Mouse (Mus musculus) neutrophil, adult 5-6 weeks (primary cell): Measurements from ENCODE around the gene Arfgap1. TPM values are rescaled to one million over a fixed set of nuclear protein-coding genes. Genes with fewer than 3 reads are reported as not detected.
A peak's percentile ranks its signal among the peaks of the same experiment; 100 is the strongest.

ENCODE experiments used
- ATAC-seq: fragments of 151-379, 151-347 bp; 2 replicates; pipeline ENCODE4 v1.8.0; 2017; ENCODE audit warnings: mild to moderate bottlenecking, moderate TSS enrichment; ENCODE audit not compliant: insufficient number of reproducible peaks, poor library complexity, low FRiP score, severe bottlenecking; ENCODE audit errors: extremely low read depth
- total RNA-seq: library from RNA; stranded (forward); fragments of 200-1000 nt; gene quantifications from 2 replicates; pipeline ENCODE4 v1.2.3, GENCODE M21; 2017

Gene Arfgap1
- 53.9 and 65.8 TPM in 2 replicates for total RNA-seq

DNA sequence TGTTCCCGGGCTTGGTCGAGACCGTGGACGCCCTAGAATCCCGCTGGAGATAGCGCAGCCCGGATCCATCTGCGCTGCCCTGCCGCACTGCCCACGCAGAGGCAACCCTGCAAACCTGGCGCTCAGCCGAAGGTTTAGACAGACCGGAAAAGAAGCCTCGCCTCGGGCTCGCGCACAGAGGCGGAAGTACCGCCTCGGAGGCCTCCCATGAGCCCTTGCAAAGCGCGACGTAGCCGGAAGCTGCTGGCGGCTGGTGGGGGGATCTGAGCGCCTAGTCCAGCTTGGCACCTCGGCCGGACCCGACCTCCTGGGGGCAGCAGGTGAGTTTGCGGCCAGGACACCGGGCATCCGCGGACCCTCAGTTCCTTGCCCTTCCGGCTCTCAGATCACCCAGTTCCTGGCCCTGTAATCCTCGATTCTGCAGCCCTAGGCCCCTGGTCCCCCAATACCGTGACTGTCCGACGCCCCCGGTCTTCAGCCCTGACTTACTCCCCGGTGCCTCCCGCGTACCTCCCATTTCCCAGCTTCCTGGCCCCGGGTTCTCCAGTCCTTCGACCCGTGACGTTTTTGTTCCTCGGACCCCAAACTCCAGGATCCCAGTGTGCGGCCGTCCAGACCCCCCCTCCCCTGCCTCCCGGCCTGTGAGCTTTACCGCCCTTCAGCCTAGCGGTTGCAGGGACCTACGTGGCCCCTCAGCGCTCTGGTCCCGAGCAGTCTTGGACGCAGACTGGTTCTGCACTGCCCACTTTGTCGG lies at the start of gene Arfgap1:
TSS of gene Arfgap1 (plus strand) at position 216 of the 754 bp plus-strand sequence.
- ATAC-seq, result peak; percentile 85

DNA sequence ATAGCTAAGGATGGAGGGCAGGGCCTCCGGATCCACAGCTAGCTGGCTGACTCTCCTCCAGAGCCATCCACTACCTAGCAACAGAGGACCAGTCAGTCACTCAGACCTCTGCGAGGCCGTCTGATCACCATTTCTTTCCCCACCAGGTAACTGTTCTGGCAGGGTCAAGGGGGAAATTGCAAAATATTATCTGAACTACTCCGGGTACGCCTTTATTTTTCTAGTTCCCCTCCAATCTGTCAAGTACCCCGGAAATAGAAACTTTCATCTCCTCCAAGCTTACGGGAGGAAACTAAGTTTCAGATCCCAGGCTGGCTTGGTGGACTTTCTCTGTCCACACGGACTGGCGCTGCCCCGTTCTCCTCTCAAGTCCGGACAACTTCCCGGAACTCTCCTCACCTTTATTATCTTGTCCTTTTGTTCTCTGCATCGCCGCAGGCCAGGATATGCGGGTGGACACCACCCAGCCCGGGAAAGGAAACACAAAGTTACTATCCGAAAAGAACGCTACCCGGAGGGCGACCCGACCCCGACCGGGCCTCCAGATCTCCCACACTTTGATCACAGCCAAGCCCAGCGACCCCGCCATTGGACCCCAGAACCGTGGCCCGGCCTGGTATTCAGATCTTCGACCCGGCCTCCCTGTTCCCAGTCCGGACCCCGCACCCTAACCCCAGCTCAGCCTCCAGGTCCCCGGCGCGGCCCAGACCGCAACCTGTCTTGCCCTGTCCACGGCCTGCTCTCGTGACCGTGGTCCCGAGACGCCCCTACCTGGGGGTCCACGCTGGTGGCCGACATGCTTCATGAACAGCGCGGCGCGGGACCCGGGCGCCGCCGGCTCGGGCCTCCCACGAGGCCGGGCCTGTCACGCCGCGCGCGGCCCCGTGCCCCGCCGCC lies 46.9 kb upstream of the Arfgap1 start:
- no peak for ATAC-seq

DNA sequence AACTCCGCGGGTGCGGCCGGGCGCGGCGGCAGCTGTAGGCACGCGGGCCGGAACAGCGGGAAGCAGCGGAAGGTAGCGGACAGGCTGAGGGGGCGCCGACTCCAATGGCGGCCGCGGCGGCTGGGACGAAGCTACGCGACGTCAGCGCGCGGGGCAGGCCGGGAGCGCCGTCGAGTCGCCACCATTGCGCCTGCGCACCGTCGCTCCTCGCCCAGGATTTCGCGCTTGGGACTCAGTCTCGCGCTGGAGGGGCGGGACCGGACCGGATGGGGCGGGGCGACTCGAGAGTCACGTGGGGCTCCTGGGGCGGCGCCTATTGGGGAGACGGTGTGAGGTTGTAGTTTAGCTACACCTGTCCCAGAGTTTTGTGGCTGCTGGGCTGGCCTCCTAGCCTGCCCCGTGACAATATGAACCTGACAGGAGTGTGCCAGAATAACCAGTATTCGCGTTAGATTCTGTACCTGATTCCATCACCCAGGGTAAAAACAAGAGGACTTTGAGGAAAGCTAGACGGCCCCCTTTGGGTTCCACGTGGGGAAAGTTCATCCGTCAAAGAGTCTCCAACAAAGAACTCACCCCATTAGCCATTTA lies 46.1 kb upstream of the Arfgap1 start, which contains the start of gene Ythdf1:
TSS of gene Ythdf1 (minus strand) at position 140 of the 591 bp plus-strand sequence.
- peak; percentile 80 for ATAC-seq

DNA sequence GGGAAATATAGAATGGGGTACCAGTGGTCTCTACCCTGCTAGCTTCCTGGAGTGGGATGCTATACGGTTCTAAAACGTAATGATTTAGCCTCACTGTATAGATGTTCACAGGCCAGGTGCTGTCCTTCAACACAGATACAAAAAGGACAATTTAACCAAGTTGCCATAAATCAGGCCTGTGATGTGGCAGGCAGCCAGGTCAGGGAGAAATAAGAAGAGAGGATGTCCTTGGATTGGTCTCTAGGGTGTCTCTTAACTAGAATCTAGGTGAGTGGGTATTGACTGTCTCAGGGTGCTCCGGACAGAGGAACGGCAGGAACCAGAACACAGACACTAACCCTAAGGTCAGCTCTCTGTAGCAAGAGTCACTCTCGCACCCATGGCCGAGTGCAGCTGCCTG lies 44.3 kb upstream of the Arfgap1 start:
- no peak for ATAC-seq

DNA sequence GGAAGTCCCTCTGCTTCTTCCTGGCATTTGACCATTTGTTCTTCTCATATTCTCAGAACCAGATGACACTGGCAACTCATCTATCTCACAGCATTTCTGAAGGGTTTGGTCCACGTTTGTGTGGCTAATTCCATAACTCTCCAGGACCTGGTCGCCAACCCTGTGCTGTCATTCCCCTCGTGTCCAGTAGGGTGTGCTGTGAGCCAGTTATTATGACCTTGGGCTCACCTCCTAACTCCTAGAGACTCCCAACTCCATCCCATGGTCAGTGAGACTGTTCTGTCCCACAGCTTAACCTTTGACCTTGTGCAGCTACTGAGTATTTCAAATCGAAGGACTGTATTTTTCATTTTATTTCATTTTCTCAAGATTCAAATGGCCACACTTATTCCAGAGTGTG lies 41.8 kb upstream of the Arfgap1 start:
- ATAC-seq, result peak; percentile 55

DNA sequence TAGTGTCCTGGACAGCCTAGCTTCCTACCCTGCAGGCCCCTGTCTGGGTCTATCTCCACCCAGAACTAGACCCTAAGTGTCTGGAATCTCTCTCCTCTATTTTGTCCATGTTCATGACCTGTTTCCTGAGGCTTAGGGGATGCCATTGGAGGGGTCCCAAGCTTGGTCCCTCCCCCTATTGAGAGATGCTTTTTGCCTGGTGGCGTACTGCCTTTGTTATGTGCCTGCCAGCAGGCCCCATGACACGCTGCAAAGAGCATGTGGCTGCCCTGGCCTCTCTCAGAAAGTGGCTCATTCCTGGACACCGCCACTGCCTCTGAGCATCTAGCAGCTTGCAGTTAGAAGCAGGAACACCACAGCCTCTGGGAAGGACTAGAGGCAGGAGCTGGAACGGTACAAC lies 38.3 kb upstream of the Arfgap1 start, which contains the start of gene Birc7:
TSS of gene Birc7 (plus strand) at position 301 of the 400 bp plus-strand sequence.
- no peak for ATAC-seq

DNA sequence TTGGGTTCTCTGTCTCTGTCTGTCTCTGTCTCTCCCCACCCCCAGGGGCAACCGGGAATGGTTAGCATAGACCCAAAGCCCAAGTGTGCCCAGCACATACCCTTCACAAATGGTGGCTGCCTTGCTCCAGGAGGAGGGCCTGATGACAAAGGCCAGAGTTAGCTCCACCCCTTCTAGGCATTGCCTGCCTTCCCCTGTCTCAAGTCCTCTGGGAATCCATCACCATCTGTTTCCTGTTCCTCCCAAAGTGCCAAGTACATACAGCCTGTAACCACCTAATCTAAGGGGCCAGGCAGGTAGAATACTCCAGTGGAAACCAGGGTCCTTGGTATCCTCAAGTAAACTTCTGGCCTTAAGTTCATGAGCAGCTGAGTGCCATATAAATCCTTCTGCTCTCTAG lies 34.6 kb upstream of the Arfgap1 start:
- no peak for ATAC-seq

DNA sequence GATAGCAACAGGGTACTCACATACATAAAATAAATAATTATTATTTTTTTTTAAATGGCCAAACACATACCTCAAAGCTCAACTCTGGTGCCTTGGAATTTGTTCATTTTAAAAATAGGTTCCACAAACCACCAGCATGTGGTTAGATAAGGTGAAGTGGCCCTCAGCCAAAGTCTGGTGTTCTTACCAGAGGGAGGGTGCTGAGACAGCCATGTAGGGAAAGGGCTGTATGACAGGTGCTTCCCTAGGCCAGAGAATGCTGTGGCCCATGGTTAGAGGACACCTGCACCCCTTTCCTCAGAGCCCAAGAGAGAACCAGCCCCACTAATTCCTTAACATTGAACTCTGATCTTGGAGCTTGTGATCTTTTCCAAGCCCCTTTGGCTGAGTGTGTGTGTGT lies 26.8 kb upstream of the Arfgap1 start:
- ATAC-seq, result no peak

DNA sequence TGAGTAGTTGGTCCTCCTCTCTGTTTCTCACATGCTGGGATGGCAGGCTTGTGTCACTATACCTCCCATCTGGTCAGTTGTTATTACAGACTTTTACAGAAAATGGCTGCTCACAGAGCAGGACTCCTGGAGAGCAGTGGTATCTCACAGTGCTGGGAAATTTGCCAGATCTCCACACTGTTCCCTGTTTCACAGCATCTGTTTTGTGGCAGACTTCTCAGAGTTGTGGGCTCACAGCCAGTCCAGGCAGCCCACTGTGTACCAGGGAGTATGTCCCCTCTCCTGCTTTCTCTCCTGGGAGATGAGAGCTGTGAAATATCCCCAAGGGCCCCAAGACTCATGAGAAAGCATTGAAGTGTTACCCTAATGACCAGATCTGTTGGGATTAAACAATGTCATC lies 25.2 kb upstream of the Arfgap1 start:
- no peak for ATAC-seq

DNA sequence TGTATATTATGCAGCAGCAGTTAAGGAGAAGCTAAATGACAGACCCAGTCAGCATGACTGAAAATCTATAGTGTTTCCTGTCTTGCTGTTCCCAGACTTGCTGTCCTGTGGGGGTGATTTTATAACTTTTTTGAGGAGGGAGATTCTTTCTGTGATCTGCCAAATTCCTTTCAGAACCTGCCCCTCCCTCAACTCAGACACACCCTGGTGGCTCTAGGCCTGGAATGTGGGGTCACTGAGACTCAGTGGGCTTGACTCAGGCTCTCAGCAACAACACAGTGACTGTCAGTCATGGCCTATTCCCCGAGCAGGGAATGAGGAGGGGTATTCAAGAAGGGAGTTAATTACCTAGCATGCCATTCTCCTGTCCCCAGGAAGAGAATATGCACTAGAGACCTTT lies 17.1 kb upstream of the Arfgap1 start:
- ATAC-seq, result no peak

DNA sequence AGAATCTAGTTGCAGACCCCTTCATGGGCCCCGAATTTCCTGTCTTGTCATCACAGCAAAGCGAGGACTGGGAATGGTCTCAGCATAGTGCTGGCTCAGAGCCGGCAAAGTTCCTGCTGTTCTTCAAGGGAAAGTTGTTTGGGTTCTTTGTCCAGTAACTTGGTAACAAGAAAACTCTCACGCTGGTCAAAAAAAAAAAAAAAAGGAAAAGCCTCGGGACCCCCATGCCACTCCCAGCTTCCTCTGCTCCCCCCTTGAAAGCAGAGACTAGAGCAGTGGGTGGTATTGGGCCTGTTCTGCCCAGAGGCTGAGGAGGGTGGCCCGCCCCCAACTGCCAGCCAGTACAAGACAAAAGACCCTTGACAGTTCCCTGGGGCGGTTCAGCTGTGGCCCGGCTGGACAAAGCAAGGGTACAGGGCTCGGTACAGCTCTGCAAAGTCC lies 14.3 kb upstream of the Arfgap1 start:
- no peak for ATAC-seq

DNA sequence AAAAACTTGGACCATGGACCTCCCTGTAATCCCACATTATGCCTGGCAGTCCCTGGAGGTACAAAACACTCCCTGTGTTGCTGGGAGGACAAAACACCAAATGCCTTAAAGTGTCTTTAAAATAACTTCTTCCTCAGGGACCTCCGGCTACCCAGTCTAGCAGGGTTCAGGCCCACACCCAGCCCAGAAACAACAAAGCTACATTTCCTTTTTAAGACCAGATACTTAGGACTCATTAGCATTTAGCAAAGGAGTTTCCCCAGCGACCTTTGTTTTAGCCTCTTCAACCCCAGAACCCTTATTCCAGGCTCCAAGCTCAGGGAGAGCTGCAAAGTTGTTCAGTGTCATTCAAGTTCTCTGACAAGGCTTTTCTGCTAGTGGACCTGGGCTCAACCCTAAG lies 13.4 kb upstream of the Arfgap1 start:
- no peak for ATAC-seq

DNA sequence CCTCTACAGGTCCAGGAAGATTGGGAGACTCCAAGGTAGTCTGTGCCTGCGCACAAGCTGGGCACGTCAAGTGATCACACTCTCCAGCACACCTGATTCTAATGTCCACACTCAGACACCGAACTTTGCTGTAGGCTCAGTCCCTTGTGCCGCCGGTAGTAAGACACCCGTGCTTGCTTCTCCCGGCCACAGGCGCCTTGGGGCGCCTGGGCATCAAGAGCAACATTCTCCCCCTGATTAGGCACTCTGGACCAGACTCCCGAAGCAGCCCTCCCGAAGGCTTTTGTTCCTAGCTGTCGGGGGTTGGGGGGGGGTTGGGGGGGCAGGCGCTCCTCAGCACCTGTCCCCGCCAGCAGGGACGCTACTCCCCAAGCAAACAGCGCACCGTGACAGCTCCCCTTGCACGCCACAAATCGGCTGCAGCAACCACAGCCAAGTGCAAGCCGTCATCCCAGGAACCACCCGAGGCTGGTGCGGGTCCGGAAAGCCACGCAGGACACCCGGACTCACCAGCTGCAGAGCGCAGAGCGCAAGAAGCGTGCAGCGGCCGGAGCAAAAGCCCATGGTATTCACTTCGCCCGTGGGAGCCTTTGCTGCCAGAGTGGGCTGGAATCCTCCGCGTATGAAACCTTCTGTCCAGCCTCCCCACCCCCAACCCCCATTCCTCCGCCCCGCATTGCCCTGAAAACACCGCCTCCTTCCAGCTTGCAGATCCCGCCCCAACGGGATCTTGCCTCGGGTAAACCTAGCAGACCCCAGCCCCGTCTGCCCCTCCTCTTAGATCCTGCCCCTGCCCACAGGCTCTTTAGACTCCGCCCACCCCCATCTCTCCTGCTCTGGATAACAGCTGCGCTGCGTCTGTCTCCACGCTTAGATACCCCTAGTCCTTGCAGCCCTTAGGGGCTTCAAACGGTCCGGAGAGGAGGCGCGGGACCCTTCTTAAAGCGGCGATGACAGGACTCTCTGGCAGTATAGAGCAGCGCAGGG lies 12.7 kb upstream of the Arfgap1 start, which contains the start of gene Nkain4:
TSS of gene Nkain4 (minus strand) at position 639 of the 987 bp plus-strand sequence.
- no peak for ATAC-seq

DNA sequence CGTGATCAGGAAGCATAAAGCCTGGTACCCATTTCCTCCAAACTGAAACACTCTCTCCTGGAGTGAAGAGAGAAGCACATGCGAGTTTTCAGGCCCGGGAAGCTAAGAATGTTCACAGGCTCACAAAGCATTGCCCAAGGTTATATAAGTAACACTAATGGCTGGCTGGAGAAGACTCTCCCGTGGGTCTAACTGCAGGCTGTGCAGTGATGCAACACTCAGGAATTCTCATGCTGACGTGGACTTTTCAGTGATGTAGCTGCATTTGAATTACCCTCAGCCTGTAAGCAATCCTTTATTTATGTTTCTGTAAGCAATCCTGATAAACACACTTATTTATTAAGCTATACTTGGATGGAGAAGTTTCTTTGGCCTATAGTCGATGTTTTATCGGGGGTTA lies 7.4 kb upstream of the Arfgap1 start:
- ATAC-seq, result no peak

DNA sequence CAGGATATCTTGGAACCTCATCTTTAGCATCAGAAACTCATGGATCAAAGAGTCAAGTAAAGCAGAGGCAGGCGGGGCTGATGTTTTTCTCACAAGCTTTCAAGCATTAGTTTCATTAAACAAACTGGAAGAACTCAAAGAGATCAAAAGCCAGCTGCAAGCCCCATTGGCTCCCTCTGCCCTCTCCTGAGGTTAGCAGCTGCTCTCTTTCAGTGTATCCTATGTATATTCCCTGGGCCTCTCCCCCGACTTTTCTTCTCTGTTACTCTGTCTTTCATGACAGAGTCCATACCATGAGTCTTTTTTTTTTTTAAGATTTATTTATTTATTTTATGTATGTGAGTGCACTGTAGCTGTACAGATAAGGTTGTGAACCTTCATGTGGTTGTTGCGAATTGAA lies 6.8 kb upstream of the Arfgap1 start:
- no peak for ATAC-seq

DNA sequence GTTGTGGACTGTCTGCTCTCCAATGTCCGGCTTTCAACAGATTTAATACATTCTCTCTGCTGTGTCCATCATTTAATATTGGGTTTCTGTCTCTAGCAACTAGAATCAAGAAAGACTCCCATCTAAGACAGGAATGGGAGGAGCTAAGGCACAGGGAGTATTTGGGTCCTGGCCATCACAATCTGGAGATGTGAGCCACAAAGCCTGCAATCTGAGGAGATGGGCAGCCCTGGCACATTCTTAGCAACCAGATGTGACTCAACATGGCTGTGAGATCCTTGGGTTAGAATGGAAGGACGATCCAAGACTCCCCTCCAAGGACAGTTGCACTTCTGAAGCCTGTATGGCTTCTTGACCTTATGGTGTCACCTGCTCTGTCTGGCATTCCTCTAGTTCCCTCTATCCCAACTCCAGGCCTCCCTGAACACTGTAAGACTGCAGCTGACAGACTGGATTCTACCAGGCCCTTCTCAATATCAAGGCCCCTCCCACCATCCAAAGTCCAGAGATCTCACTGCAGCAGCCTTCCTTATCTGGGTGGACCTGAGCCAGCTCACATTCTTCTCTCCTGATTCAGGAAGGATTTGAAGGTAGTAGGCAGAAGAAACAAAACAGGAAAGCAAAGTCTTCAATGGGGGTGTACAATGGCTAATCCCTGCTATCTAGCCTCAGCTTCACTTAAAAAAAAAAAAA lies 4.3 kb upstream of the Arfgap1 start:
- no peak for ATAC-seq

DNA sequence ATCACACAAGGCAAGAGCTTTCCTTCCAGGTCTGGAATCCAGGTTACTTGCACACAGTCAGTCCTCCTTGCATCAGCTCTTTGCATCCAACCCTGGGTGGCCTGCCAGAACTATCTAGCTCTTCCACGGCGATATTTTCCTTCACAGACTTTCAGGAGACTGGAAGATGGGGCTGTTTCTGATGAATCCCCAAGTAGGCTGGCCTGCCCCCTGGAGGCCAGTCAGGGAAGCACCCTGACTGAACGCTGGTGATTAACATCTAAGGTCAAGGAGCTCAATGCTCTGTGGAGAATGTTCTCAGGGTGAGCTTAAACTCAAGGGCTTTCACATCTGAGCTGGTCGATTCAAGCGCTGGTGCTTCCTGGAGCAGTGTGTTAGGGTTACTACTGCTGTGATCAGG lies 3.1 kb upstream of the Arfgap1 start:
- ATAC-seq, result peak; percentile 62
